Mouse (Mus musculus): Measurements from ENCODE around the gene Smad3. TPM values are rescaled to one million over a fixed set of nuclear protein-coding genes. Genes with fewer than 3 reads are reported as not detected.

Smad3 gene
- polyA plus RNA-seq, 1 experiment = 2.8 TPM

- Histone ChIP-seq H3K4me3 (replicated peaks) (peak overlapping the region; percentile 87), H3K27me3 (replicated peaks) (no peaks in the 10 kb centered on the region), H3K4me1 (peaks cover 100% of the 10 kb centered on the region), H3K9me3 (no peaks in the 10 kb centered on the region), H3K36me3 (replicated peaks; ENCODE audit: low read length) (peaks cover 34% of the 10 kb centered on the region)
- no peak; the same call in 2 of the 3 replicates for TF ChIP-seq GATA1 (IDR thresholded peaks at IDR 0.05; ENCODE audit: borderline replicate concordance, low read length)
- no peak for TF ChIP-seq FLI1 (IDR thresholded peaks at IDR 0.05; ENCODE audit: low read length)
These were observed 60.2 kb downstream of the Smad3 start for GRCm38 (mm10) chr9:63697606-63698005.

DNA sequence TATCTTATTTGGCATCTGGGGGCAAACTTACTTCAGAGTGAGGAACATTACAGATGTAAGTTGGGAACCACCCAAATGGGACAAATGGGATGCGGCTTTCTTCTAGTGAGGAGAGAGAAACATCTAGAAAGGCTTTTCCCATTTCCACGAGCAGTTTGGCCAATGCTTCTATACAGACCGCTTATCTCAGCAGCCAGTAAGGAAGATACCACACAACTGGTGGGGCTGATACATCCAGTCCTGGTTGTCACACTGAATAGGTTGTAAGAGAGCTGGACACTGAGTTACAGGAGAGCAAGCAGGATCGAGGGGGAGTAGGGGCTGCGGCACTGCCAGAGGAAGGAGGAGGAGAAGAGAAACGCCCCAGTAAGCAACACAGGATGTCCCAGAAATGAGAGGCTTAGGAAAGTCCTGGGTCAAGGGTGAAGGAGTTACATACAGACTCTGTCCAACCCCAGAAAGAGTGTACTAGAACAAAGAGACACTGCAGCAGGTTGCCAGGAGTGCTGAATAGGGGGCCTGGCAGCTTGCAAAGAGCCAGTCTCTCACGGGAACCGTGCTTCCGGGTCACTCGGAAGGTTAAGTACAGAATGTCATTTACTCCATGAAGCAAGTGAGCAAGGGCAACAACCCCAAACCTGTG is 61.2 kb downstream of the Smad3 start:
- Histone ChIP-seq H3K9me3 (no peaks in the 10 kb centered on the region), H3K4me3 (replicated peaks) (peak overlapping the region; percentile 87), H3K27me3 (replicated peaks) (no peaks in the 10 kb centered on the region), H3K4me1 (peaks cover 100% of the 10 kb centered on the region), H3K36me3 (replicated peaks; ENCODE audit: low read length) (peaks cover 32% of the 10 kb centered on the region)
- no peak for TF ChIP-seq GATA1 (IDR thresholded peaks at IDR 0.05; ENCODE audit: borderline replicate concordance, low read length)
- no peak for TF ChIP-seq FLI1 (IDR thresholded peaks at IDR 0.05; ENCODE audit: low read length)

DNA sequence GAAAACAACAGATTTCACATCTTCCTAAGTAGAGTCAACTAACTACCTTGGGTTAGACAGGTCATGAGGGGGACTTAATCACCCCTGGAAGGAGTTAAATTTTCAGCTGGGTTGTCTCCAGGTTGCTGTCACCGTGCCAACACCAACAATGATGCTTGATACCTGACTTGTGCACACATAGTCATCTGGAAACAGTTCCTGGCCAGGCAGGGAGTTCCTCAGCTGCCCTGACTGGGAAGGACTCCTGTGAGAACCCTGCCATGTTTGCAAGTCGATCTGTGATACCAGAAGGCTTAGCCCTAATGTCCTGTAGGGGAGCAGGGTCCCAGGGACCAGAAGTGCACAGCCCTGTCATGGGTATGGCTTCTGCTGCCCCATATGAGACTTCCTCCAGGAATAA is 65.8 kb downstream of the Smad3 start:
- no peak for TF ChIP-seq FLI1 (IDR thresholded peaks at IDR 0.05; ENCODE audit: low read length)
- no peak for TF ChIP-seq GATA1 (IDR thresholded peaks at IDR 0.05; ENCODE audit: borderline replicate concordance, low read length)
- H3K4me1 ChIP-seq = peaks cover 94% of the 10 kb centered on the region
- H3K9me3 ChIP-seq = no peaks in the 10 kb centered on the region
- H3K36me3 ChIP-seq (replicated peaks; ENCODE audit: low read length) = peaks cover 52% of the 10 kb centered on the region
- H3K4me3 ChIP-seq (replicated peaks) = no peak overlapping the region
- no peaks in the 10 kb centered on the region for H3K27me3 ChIP-seq (replicated peaks)

DNA sequence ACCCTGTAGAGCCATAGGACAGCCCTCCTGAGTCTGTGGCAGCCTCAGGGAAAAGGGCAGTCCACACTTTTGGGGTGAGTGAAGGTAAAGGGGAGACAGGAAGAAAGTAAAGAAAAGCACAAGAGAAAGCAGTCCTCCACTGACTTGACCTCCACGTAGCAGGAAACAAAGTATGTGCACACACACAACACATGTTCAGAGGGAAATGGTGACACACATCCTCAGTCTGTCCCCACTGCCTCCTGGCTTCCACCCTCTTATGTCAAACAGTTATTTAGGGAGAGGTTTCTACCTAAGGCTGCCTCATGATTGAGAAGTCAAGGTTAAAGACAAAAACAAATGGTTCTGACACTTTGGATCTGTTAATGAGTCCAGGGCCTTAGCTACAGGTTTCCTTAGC is 67.3 kb downstream of the Smad3 start:
- peaks cover 64% of the 10 kb centered on the region for H3K36me3 ChIP-seq (replicated peaks; ENCODE audit: low read length)
- H3K27me3 ChIP-seq (replicated peaks) = no peaks in the 10 kb centered on the region
- H3K4me1 ChIP-seq = peaks cover 91% of the 10 kb centered on the region
- H3K4me3 ChIP-seq (replicated peaks) = no peak overlapping the region
- H3K9me3 ChIP-seq = no peaks in the 10 kb centered on the region
- TF ChIP-seq GATA1 (IDR thresholded peaks at IDR 0.05; ENCODE audit: borderline replicate concordance, low read length) (no peak), FLI1 (IDR thresholded peaks at IDR 0.05; ENCODE audit: low read length) (no peak)

- Histone ChIP-seq H3K9me3 (no peaks in the 10 kb centered on the region), H3K27me3 (replicated peaks) (no peaks in the 10 kb centered on the region), H3K36me3 (replicated peaks; ENCODE audit: low read length) (peaks cover 56% of the 10 kb centered on the region), H3K4me1 (peaks cover 88% of the 10 kb centered on the region), H3K4me3 (replicated peaks) (peak overlapping the region; percentile 44)
- TF ChIP-seq FLI1 (IDR thresholded peaks at IDR 0.05; ENCODE audit: low read length) (no peak), GATA1 (IDR thresholded peaks at IDR 0.05; ENCODE audit: borderline replicate concordance, low read length) (no peak)
These were observed 70.3 kb downstream of the Smad3 start for GRCm38 (mm10) chr9:63687413-63688015.

GRCm38 (mm10) chr9:63685352-63685751 is 72.4 kb downstream of the Smad3 start:
- Histone ChIP-seq H3K4me3 (replicated peaks) (no peak overlapping the region), H3K27me3 (replicated peaks) (no peaks in the 10 kb centered on the region), H3K9me3 (no peaks in the 10 kb centered on the region), H3K36me3 (replicated peaks; ENCODE audit: low read length) (peaks cover 61% of the 10 kb centered on the region), H3K4me1 (peaks cover 88% of the 10 kb centered on the region)
- TF ChIP-seq GATA1 (IDR thresholded peaks at IDR 0.05; ENCODE audit: borderline replicate concordance, low read length) = no peak
- no peak for TF ChIP-seq FLI1 (IDR thresholded peaks at IDR 0.05; ENCODE audit: low read length)

GRCm38 (mm10) chr9:63684277-63684676 is 73.5 kb downstream of the Smad3 start:
- peaks cover 90% of the 10 kb centered on the region for H3K4me1 ChIP-seq
- H3K27me3 ChIP-seq (replicated peaks) = no peaks in the 10 kb centered on the region
- H3K9me3 ChIP-seq = no peaks in the 10 kb centered on the region
- peaks cover 59% of the 10 kb centered on the region for H3K36me3 ChIP-seq (replicated peaks; ENCODE audit: low read length)
- peak overlapping the region; percentile 40 for H3K4me3 ChIP-seq (replicated peaks)
- TF ChIP-seq GATA1 (IDR thresholded peaks at IDR 0.05; ENCODE audit: borderline replicate concordance, low read length) = no peak
- TF ChIP-seq FLI1 (IDR thresholded peaks at IDR 0.05; ENCODE audit: low read length) = no peak

DNA sequence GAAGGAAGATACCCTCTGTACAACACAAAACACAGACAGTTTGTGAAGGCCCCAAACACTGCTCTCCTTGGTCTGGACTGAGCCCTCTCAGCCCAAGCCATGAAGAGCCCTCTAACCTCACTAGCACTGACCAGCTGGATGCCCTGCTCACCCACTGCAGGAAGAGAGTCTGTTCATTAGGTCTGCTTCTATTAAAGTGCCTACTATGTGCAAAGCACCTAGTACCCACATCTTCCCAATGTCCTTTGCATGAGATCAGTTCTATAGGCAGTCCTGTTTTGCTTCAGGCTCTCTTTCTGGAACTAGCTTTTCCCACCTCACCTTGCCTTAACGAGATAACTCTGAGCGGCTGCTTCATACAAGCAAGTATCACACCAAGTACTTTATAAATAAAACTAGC is 74.9 kb downstream of the Smad3 start:
- H3K9me3 ChIP-seq = no peaks in the 10 kb centered on the region
- H3K36me3 ChIP-seq (replicated peaks; ENCODE audit: low read length) = peaks cover 50% of the 10 kb centered on the region
- no peak overlapping the region for H3K4me3 ChIP-seq (replicated peaks)
- H3K27me3 ChIP-seq (replicated peaks) = no peaks in the 10 kb centered on the region
- H3K4me1 ChIP-seq = peaks cover 90% of the 10 kb centered on the region
- TF ChIP-seq GATA1 (IDR thresholded peaks at IDR 0.05; ENCODE audit: borderline replicate concordance, low read length) (no peak), FLI1 (IDR thresholded peaks at IDR 0.05; ENCODE audit: low read length) (no peak)

DNA sequence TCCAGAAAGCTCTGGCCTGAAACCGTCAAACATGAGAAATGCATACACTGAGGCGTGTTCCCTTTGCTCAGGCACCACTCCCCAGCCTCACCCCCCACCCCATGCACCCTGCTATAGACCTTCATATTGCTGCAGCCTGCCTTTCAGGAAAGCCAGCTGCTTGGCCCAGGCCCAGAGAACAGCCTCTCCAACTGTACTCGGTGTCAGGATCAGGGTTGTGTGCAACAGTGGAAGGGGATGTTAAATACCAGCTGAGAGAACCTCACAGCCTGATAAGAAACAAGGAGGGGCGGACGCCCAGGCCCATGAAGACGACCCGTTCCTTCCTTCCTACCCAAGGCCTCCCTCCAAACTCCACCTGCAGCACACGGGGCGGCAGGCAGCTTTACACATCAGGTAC is 75.5 kb downstream of the Smad3 start:
- Histone ChIP-seq H3K36me3 (replicated peaks; ENCODE audit: low read length) (peaks cover 45% of the 10 kb centered on the region), H3K4me3 (replicated peaks) (no peak overlapping the region), H3K27me3 (replicated peaks) (no peaks in the 10 kb centered on the region), H3K9me3 (no peaks in the 10 kb centered on the region), H3K4me1 (peaks cover 90% of the 10 kb centered on the region)
- TF ChIP-seq GATA1 (IDR thresholded peaks at IDR 0.05; ENCODE audit: borderline replicate concordance, low read length) (no peak), FLI1 (IDR thresholded peaks at IDR 0.05; ENCODE audit: low read length) (no peak)

GRCm38 (mm10) chr9:63678076-63678475 is 79.7 kb downstream of the Smad3 start:
- Histone ChIP-seq H3K27me3 (replicated peaks) (no peaks in the 10 kb centered on the region), H3K36me3 (replicated peaks; ENCODE audit: low read length) (peaks cover 44% of the 10 kb centered on the region), H3K4me1 (peaks cover 96% of the 10 kb centered on the region), H3K9me3 (no peaks in the 10 kb centered on the region), H3K4me3 (replicated peaks) (peak overlapping the region; percentile 76)
- TF ChIP-seq FLI1 (IDR thresholded peaks at IDR 0.05; ENCODE audit: low read length) (no peak), GATA1 (IDR thresholded peaks at IDR 0.05; ENCODE audit: borderline replicate concordance, low read length) (no peak)
